Mouse (Mus musculus) heart, embryonic 14.5 days (tissue): ENCODE data around the gene B4galnt1. TPM values are rescaled to one million over a fixed set of nuclear protein-coding genes. Genes with fewer than 3 reads are reported as not detected.
"Not testable (repeated sequence)": the region's sequence is repeated elsewhere in the genome, so short reads cannot be mapped to it uniquely, and the experiment has no call there.

Source experiments
- ATAC-seq: fragments of 200-750 bp; cut with Nextera tagmentation; 2 replicates; pipeline ENCODE4 v1.8.0; 2017; ENCODE audit warnings: low read depth, moderate TSS enrichment; ENCODE audit not compliant: insufficient number of reproducible peaks, insufficient read depth, low FRiP score
- H3K27ac ChIP-seq, 2 experiments: fragments of 200-500 bp in 1 of 2; fragments of 300-500 bp in 1 of 2; sonication (generic) in 1 of 2; replicated peaks in 1 of 2; 2 replicates each; pipeline ENCODE4 v1.5.1; 2012 to 2014; ENCODE audit warnings: low read depth in 2 of 2, low read length in 2 of 2, control low read depth in 1 of 2, mild to moderate bottlenecking in 1 of 2, mixed read lengths in 1 of 2; ENCODE audit not compliant: control insufficient read depth in 1 of 2, insufficient read depth in 1 of 2
- H3K27me3 ChIP-seq: fragments of 300-500 bp; sonication (generic); 2 replicates; pipeline ENCODE4 v1.6.1; 2014; ENCODE audit warnings: mild to moderate bottlenecking, low read length, control low read depth; ENCODE audit not compliant: control insufficient read depth, insufficient read depth
- H3K36me3 ChIP-seq: fragments of 300-500 bp; sonication (generic); 2 replicates; pipeline ENCODE4 v1.6.1; 2014; ENCODE audit warnings: mild to moderate bottlenecking, control low read depth, low read length, mixed read lengths; ENCODE audit not compliant: control insufficient read depth, insufficient read depth
- H3K4me1 ChIP-seq, 2 experiments: fragments of 200-500 bp in 1 of 2; fragments of 300-500 bp in 1 of 2; sonication (generic) in 1 of 2; 2 replicates each; pipeline ENCODE4 v1.6.1; 2012 to 2014; ENCODE audit warnings: low read length in 2 of 2, control low read depth in 1 of 2, mixed read lengths in 1 of 2; ENCODE audit not compliant: control insufficient read depth in 2 of 2, insufficient read depth in 2 of 2
- H3K4me2 ChIP-seq: fragments of 300-500 bp; sonication (generic); 2 replicates; pipeline ENCODE4 v1.6.1; 2014; ENCODE audit warnings: mild to moderate bottlenecking, low read length
- H3K4me3 ChIP-seq, 2 experiments: fragments of 200-500 bp in 1 of 2; fragments of 300-500 bp in 1 of 2; sonication (generic) in 1 of 2; 2 replicates each; pipeline ENCODE4 v1.5.1; 2012 to 2014; ENCODE audit warnings: low read length in 2 of 2, mild to moderate bottlenecking in 2 of 2, control low read depth in 1 of 2, low read depth in 1 of 2, moderate library complexity in 1 of 2; ENCODE audit not compliant: control insufficient read depth in 1 of 2, insufficient read depth in 1 of 2
- H3K9ac ChIP-seq: fragments of 300-500 bp; sonication (generic); 2 replicates; pipeline ENCODE4 v1.6.1; 2014; ENCODE audit warnings: mild to moderate bottlenecking, low read length
- H3K9me3 ChIP-seq: fragments of 300-500 bp; sonication (generic); 2 replicates; pipeline ENCODE4 v1.6.1; 2016; ENCODE audit warnings: low read length, control low read depth; ENCODE audit not compliant: control insufficient read depth
- WGBS: fragments of 180-500 bp; shearing (Covaris S2); extraction: QIAGEN DNeasy Blood & Tissue Kit; methylation state at CpG from one replicate; pipeline ENCODE4 v1.1.7; 2014; 5-methylcytosine and 5-hydroxymethylcytosine counted together
- polyA plus RNA-seq: library from polyadenylated mRNA; unstranded; fragments of >200 nt; fragmentation: Nextera tagmentation; extraction: Ambion mirVana; gene quantifications from 2 replicates; pipeline ENCODE4 v1.2.1, GENCODE M21; 2014

Gene B4galnt1
- polyA plus RNA-seq, 1 experiment from 2014 or later = 1.5 TPM

- Histone ChIP-seq H3K27me3 (no peaks in the 10 kb centered on the region), H3K4me1 (no peaks in the 10 kb centered on the region), H3K4me2 (no peak overlapping the region), H3K9me3 (0 out of 2 replicates have a peak, but pooled peaks cover 3% of the 10 kb centered on the region), H3K4me3 (no peak overlapping the region), H3K9ac (no peak overlapping the region), H3K27ac (no peak overlapping the region), H3K36me3 (no peaks in the 10 kb centered on the region)
- no peak for ATAC-seq
- WGBS = 88% methylated on average over 7 of the region's 7 CpGs
These were observed 20.5 kb upstream of the B4galnt1 start for GRCm38 (mm10) chr10:127144536-127144935.

GRCm38 (mm10) chr10:127145303-127145702, 19.7 kb upstream of the B4galnt1 start:
- WGBS = 85% methylated on average over 5 of the region's 5 CpGs
- no peaks in the 10 kb centered on the region for H3K4me1 ChIP-seq
- no peaks in the 10 kb centered on the region for H3K36me3 ChIP-seq
- no peak overlapping the region for H3K9ac ChIP-seq
- no peak overlapping the region for H3K4me2 ChIP-seq
- H3K4me3 ChIP-seq = no peak overlapping the region
- ATAC-seq = no peak
- H3K27me3 ChIP-seq = no peaks in the 10 kb centered on the region
- H3K27ac ChIP-seq = no peak overlapping the region
- 0 out of 2 replicates have a peak, but pooled peaks cover 3% of the 10 kb centered on the region for H3K9me3 ChIP-seq

- Histone ChIP-seq H3K27ac (no peak overlapping the region), H3K4me3 (no peak overlapping the region), H3K4me2 (no peak overlapping the region), H3K36me3 (no peaks in the 10 kb centered on the region), H3K27me3 (no peaks in the 10 kb centered on the region), H3K9me3 (0 out of 2 replicates have a peak, but pooled peaks cover 3% of the 10 kb centered on the region), H3K4me1 (no peaks in the 10 kb centered on the region), H3K9ac (no peak overlapping the region)
- WGBS = 69% methylated on average over 6 of the region's 6 CpGs
- no peak for ATAC-seq
These were observed 17.9 kb upstream of the B4galnt1 start for GRCm38 (mm10) chr10:127147135-127147534.

- no peak overlapping the region for H3K9ac ChIP-seq
- no peak overlapping the region for H3K27ac ChIP-seq
- no peak overlapping the region for H3K4me3 ChIP-seq
- WGBS = 70% methylated on average over 4 of the region's 4 CpGs
- H3K9me3 ChIP-seq = no peaks in the 10 kb centered on the region
- no peak for ATAC-seq
- H3K4me2 ChIP-seq = no peak overlapping the region
- no peaks in the 10 kb centered on the region for H3K27me3 ChIP-seq
- no peaks in the 10 kb centered on the region for H3K36me3 ChIP-seq
- H3K4me1 ChIP-seq = no peaks in the 10 kb centered on the region
These were observed 14.6 kb upstream of the B4galnt1 start for GRCm38 (mm10) chr10:127150471-127150872.

- H3K4me2 ChIP-seq, H3K27me3 ChIP-seq, H3K36me3 ChIP-seq, H3K4me1 ChIP-seq, H3K9ac ChIP-seq, ATAC-seq, H3K4me3 ChIP-seq, H3K27ac ChIP-seq, H3K9me3 ChIP-seq: not testable (repeated sequence)
- 84% methylated on average over 3 of the region's 3 CpGs for WGBS
These were observed 13.8 kb upstream of the B4galnt1 start for GRCm38 (mm10) chr10:127151233-127151632.

GRCm38 (mm10) chr10:127152556-127152955, 12.5 kb upstream of the B4galnt1 start:
- not testable (repeated sequence) for H3K27ac ChIP-seq, H3K9me3 ChIP-seq, H3K4me3 ChIP-seq, H3K36me3 ChIP-seq, H3K4me2 ChIP-seq, H3K4me1 ChIP-seq, H3K27me3 ChIP-seq, ATAC-seq, H3K9ac ChIP-seq
- 79% methylated on average over 10 of the region's 10 CpGs for WGBS

GRCm38 (mm10) chr10:127153323-127153722, 11.7 kb upstream of the B4galnt1 start:
- WGBS = 91% methylated on average over 7 of the region's 7 CpGs
- no peak overlapping the region for H3K27ac ChIP-seq
- H3K36me3 ChIP-seq = no peaks in the 10 kb centered on the region
- H3K4me2 ChIP-seq = no peak overlapping the region
- no peak overlapping the region for H3K9ac ChIP-seq
- H3K9me3 ChIP-seq = no peaks in the 10 kb centered on the region
- H3K4me3 ChIP-seq = no peak overlapping the region
- no peaks in the 10 kb centered on the region for H3K4me1 ChIP-seq
- no peak for ATAC-seq
- no peaks in the 10 kb centered on the region for H3K27me3 ChIP-seq

- Histone ChIP-seq H3K4me3 (no peak overlapping the region), H3K27me3 (no peaks in the 10 kb centered on the region), H3K27ac (no peak overlapping the region), H3K9me3 (no peaks in the 10 kb centered on the region), H3K9ac (no peak overlapping the region), H3K4me2 (no peak overlapping the region), H3K4me1 (no peaks in the 10 kb centered on the region), H3K36me3 (no peaks in the 10 kb centered on the region)
- ATAC-seq = no peak
- WGBS = 90% methylated on average over 2 of the region's 2 CpGs
These were observed 10.8 kb upstream of the B4galnt1 start for GRCm38 (mm10) chr10:127154241-127154640.
